Mouse (Mus musculus): ENCODE data around the gene Slc37a4.
"Not testable (repeated sequence)": the region's sequence is repeated elsewhere in the genome, so short reads cannot be mapped to it uniquely, and the experiment has no call there.

The Slc37a4 gene

GRCm38 (mm10) chr9:44440961-44441360 lies 44.3 kb downstream of the Slc37a4 start, which contains the start of gene Foxr1:
Gene Foxr1, minus strand, starts transcription at chr9:44441136.
- DNase-seq (ENCODE audit: low read depth) = no peak

GRCm38 (mm10) chr9:44444402-44445025 lies 47.9 kb downstream of the Slc37a4 start:
- not testable (repeated sequence) for DNase-seq (ENCODE audit: low read depth)

- peak; percentile 23 for DNase-seq (ENCODE audit: low read depth)
Observed at GRCm38 (mm10) chr9:44450387-44450786, 53.7 kb downstream of the Slc37a4 start.
